In the genomic region with DNA sequence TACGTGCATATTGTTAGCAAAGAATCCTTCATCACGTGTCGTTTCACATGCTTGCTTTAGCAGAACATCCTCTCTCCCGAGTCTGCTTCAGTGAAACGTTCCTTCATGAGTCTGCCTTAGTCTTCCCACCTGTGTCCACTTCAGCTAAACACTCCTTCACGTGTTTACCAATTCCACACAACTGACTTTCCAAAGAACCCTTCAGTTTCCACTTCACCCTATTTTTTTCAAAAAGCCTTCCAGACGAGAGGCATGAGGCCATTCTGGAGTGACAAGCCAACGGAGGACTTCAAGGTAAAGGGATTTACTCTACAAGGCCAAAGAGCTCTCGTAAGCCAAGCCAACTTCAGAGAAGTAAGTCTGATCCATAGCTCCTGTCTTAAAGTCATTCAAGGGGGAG, we compare ENCODE assay signal across 18 mouse cellular contexts. TPM values are rescaled to one million over a fixed set of nuclear protein-coding genes. Genes with fewer than 3 reads are reported as not detected.
"Had no signal": no experiment of that assay in that cellular context is flagged by ENCODE, and none has a peak within 500 bp of the region (broad histone marks: within the 10 kb centered on the region; RNA-seq: fewer than 3 reads in every experiment).

No protein-coding gene starts in this region.

- H3K27ac ChIP-seq: liver, embryonic 12.5 days; liver, embryonic 14.5 days; midbrain, embryonic 10.5 days; midbrain, embryonic 12.5 days; neural tube, embryonic 13.5 days; neural tube, embryonic 15.5 days had no signal

- H3K4me2 ChIP-seq: liver, embryonic 12.5 days; midbrain, embryonic 12.5 days; neural tube, embryonic 13.5 days; neural tube, embryonic 15.5 days had no signal

- H3K9me3 ChIP-seq: liver, embryonic 12.5 days; midbrain, embryonic 10.5 days; midbrain, embryonic 12.5 days; neural tube, embryonic 13.5 days; neural tube, embryonic 15.5 days had no signal

- H3K9ac ChIP-seq: liver, embryonic 12.5 days; liver, embryonic 14.5 days; midbrain, embryonic 12.5 days; neural tube, embryonic 13.5 days; neural tube, embryonic 15.5 days had no signal

- H3K4me3 ChIP-seq: liver, embryonic 12.5 days; midbrain, embryonic 10.5 days; midbrain, embryonic 12.5 days; myocyte; neural tube, embryonic 13.5 days; neural tube, embryonic 15.5 days had no signal

- H3K4me1 ChIP-seq: midbrain, embryonic 12.5 days; neural tube, embryonic 13.5 days; neural tube, embryonic 15.5 days had no signal

- H3K27me3 ChIP-seq: midbrain, embryonic 12.5 days had no signal

- ATAC-seq: liver, embryonic 12.5 days; midbrain, embryonic 16.5 days had no signal

- H3K36me3 ChIP-seq: liver, embryonic 12.5 days; midbrain, embryonic 10.5 days; midbrain, embryonic 12.5 days; neural tube, embryonic 13.5 days; neural tube, embryonic 15.5 days had no signal

- DNase-seq: midbrain, embryonic 14.5 days; retina, postnatal 1 day; right cerebral cortex, adult 18-20 months; right cerebral cortex, postnatal 25 days; right cerebral cortex, postnatal 4 days; spleen, adult 18-20 months; thymus, adult 18-20 months; thymus, postnatal 14 days; thymus, postnatal 36 days had no signal

RNA-seq across cellular contexts. Expression of a gene that starts 4.7 kb away (rescaled TPM):
- polyA plus RNA-seq: myocyte; thymus, postnatal 0 days had no signal
